Mouse (Mus musculus) liver, adult (tissue): ENCODE results near the gene Myl12a.

Source experiments
- GATA4 ChIP-seq: IDR thresholded peaks from 2 replicates; pipeline ENCODE4 v1.6.1; 2014; ENCODE audit warnings: mild to moderate bottlenecking, low read length; ENCODE audit not compliant: insufficient replicate concordance

The Myl12a gene

GRCm38 (mm10) chr17:71018616-71019308 lies 16.1 kb upstream of the Myl12a start:
- TF ChIP-seq GATA4 = no peak

GRCm38 (mm10) chr17:71018151-71018550 lies 15.5 kb upstream of the Myl12a start:
- no peak for TF ChIP-seq GATA4

- TF ChIP-seq GATA4 = no peak
These were observed 14.8 kb upstream of the Myl12a start for GRCm38 (mm10) chr17:71017457-71017998.

- no peak for TF ChIP-seq GATA4
These were observed 12.2 kb upstream of the Myl12a start for GRCm38 (mm10) chr17:71014911-71015310.

- no peak for TF ChIP-seq GATA4
These were observed 10.4 kb upstream of the Myl12a start for GRCm38 (mm10) chr17:71013105-71013504.

- no peak for TF ChIP-seq GATA4
These were observed 9.4 kb upstream of the Myl12a start for GRCm38 (mm10) chr17:71011931-71012662.

- no peak for TF ChIP-seq GATA4
These were observed 8.1 kb upstream of the Myl12a start for GRCm38 (mm10) chr17:71010646-71011242.

- TF ChIP-seq GATA4 = no peak
These were observed 7.1 kb upstream of the Myl12a start for GRCm38 (mm10) chr17:71009751-71010150.

GRCm38 (mm10) chr17:71008676-71009075 lies 6.0 kb upstream of the Myl12a start:
- no peak for TF ChIP-seq GATA4

- no peak for TF ChIP-seq GATA4
These were observed 4.3 kb upstream of the Myl12a start for GRCm38 (mm10) chr17:71006976-71007375.

- TF ChIP-seq GATA4 = no peak
These were observed 1.7 kb upstream of the Myl12a start for GRCm38 (mm10) chr17:71004186-71004960.

- TF ChIP-seq GATA4 = no peak
These were observed 1.0 kb upstream of the Myl12a start for GRCm38 (mm10) chr17:71003721-71004120.

- TF ChIP-seq GATA4 = no peak
These were observed 434 bp upstream of the Myl12a start for GRCm38 (mm10) chr17:71003112-71003511.

GRCm38 (mm10) chr17:71002081-71002743 lies 466 bp downstream of the Myl12a start, which contains the start of gene Myom1:
TSS of gene Myom1 (plus strand) at chr17:71002633.
- peak; percentile 30; the same call in 1 of the 2 replicates for TF ChIP-seq GATA4
